Mouse (Mus musculus) embryonic facial prominence, embryonic 15.5 days (tissue): ENCODE results near the gene Efemp2. TPM values are rescaled to one million over a fixed set of nuclear protein-coding genes. Genes with fewer than 3 reads are reported as not detected.
A peak's percentile ranks its signal among the peaks of the same experiment; 100 is the strongest.

Source experiments
- ATAC-seq: fragments of 200-750 bp; cut with Nextera tagmentation; 2 replicates; pipeline ENCODE4 v1.8.0; 2017; ENCODE audit warnings: low read depth, moderate TSS enrichment; ENCODE audit not compliant: insufficient number of reproducible peaks, low FRiP score, low TSS enrichment
- H3K27ac ChIP-seq: fragments of 300-500 bp; sonication (generic); replicated peaks from 2 replicates; pipeline ENCODE4 v1.5.1; 2015; ENCODE audit warnings: mild to moderate bottlenecking, inconsistent platforms
- H3K27me3 ChIP-seq: fragments of 300-500 bp; sonication (generic); 2 replicates; pipeline ENCODE4 v1.6.1; 2015; ENCODE audit warnings: inconsistent platforms
- H3K36me3 ChIP-seq: fragments of 300-500 bp; sonication (generic); 2 replicates; pipeline ENCODE4 v1.6.1; 2015; ENCODE audit warnings: mild to moderate bottlenecking, inconsistent platforms
- H3K4me1 ChIP-seq: fragments of 300-500 bp; sonication (generic); 2 replicates; pipeline ENCODE4 v1.6.1; 2015; ENCODE audit warnings: inconsistent platforms
- H3K4me2 ChIP-seq: fragments of 300-500 bp; sonication (generic); replicated peaks from 2 replicates; pipeline ENCODE4 v1.6.1; 2015; ENCODE audit warnings: mild to moderate bottlenecking, inconsistent platforms
- H3K4me3 ChIP-seq: fragments of 300-500 bp; sonication (generic); replicated peaks from 2 replicates; pipeline ENCODE4 v1.5.1; 2015; ENCODE audit warnings: mild to moderate bottlenecking, inconsistent platforms
- H3K9ac ChIP-seq: fragments of 300-500 bp; sonication (generic); 2 replicates; pipeline ENCODE4 v1.6.1; 2015; ENCODE audit warnings: inconsistent platforms
- H3K9me3 ChIP-seq: fragments of 300-500 bp; sonication (generic); replicated peaks from 2 replicates; pipeline ENCODE4 v1.6.1; 2016; ENCODE audit warnings: inconsistent platforms
- WGBS: fragments of 180-500 bp; shearing (Covaris S2); methylation state at CpG from one replicate; pipeline ENCODE4 v1.1.7; 2015; 5-methylcytosine and 5-hydroxymethylcytosine counted together
- polyA plus RNA-seq: library from polyadenylated mRNA; unstranded; fragments of >200 nt; fragmentation: Nextera tagmentation; extraction: Ambion mirVana; gene quantifications from 2 replicates; pipeline ENCODE4 v1.2.1, GENCODE M21; 2015

Gene Efemp2
- polyA plus RNA-seq, 1 experiment from 2014 or later = 219 TPM

DNA sequence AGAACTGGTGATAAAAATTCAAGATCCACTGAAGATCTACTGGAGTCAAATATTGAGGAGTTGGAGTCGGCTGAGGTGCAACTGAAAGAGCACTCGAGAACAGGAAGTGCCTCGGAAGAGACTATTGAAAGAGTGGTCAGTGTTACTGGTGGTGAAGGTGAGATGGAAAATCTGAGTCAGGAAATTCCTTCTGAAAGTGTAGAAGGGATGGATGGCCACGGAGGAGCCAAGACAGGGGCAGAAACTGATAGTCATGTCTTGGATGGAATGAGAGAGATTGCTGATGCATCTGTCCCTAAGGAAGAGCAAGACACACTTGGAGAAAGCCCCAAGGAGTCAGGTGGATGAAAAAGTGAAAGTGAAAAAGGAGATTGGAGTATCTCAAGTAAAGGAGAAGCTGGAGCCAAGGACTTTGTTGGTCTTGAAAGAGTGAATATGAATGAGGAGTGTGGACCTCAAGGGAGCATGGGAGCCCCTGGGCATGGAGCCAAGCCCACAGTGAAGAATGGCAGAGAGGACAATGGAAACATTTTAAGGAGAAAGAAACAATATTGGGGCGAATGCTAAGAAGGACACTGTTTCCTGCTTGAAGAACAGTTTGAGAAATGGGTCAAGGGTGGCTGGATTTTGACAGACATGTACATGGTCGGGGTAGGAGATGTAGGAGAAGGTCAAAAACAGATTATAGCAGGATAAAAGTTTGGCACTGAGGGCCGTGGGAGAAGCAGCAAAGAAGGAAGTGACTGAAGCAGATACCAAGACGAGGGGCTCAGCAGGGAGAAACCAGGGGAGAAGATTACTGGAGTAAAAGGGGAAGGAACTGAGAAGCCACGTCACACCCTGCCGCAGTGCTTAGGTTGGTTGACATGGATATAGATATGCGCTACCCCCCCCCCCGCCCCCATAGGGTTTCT, 38.6 kb downstream of the Efemp2 start:
- Histone ChIP-seq H3K9ac (no peak overlapping the region), H3K27me3 (no peaks in the 10 kb centered on the region), H3K36me3 (no peaks in the 10 kb centered on the region), H3K27ac (no peak overlapping the region), H3K4me3 (no peak overlapping the region), H3K4me1 (peaks cover 18% of the 10 kb centered on the region), H3K4me2 (no peak overlapping the region), H3K9me3 (no peaks in the 10 kb centered on the region)
- no peak for ATAC-seq
- 83% methylated on average over 12 of the region's 12 CpGs for WGBS

DNA sequence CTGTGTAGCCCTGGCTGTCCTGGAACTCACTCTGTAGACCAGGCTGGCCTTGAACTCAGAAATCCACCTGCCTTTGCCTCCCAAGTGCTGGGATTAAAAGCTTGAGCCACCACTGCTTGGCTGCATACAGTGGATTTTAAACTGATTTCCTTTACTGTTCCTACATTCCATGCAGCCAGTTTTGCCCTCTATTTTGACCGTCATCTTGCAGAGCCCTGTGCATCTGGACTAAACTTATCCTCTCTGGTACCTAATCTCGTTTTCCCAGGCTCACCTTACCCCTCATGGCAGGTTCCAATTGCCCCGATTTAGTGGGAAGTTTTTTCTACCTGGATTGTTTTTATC, 39.2 kb downstream of the Efemp2 start:
- Histone ChIP-seq H3K4me3 (no peak overlapping the region), H3K27me3 (no peaks in the 10 kb centered on the region), H3K27ac (no peak overlapping the region), H3K36me3 (no peaks in the 10 kb centered on the region), H3K4me2 (no peak overlapping the region), H3K4me1 (peaks cover 18% of the 10 kb centered on the region), H3K9me3 (no peaks in the 10 kb centered on the region), H3K9ac (no peak overlapping the region)
- ATAC-seq = no peak
- 80% methylated on average over 3 of the region's 3 CpGs for WGBS

DNA sequence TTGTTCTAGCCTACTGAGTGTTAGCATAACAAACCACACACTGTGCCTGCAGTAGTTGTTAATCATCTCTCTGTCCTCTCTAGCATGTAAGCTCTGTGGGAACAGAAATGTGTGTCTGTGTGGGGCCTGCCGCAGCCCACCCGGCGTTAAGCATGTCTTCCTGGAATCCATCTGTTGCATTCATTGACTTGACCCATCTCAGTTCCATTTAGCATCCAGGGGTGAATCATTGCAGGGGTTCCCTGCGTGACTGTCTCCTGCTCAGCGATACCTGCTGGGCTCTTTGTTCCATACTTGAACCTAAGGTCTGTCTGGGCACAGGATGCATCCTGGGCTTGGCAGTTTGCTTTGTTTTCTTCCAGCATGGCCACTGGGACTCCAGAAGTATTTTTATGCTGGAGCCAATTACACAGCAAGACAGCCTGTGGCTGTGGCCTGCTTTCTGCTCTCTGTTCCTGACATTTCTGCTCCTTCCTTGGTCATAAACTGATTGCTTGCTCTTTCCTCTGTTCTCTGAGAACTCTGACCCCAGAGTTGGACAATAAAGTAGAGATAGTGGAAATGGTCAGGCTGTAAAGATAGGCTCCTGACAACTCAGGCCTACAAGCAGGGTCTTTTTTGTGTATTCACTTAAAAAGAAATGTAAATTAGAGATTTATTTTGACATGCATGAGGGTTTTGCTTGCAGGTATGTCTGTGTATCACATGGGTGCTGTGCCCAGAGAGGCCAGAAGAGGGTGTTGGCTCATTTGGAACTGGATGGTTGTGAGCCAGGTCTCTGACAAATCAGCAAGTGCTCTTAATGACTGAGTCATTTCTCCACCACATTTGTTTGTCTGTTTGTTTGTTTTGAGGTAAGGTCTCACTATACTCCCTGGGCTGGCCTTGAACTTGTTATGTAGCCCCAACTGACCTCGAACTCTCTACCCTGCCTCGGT, 42.4 kb downstream of the Efemp2 start:
- Histone ChIP-seq H3K4me3 (no peak overlapping the region), H3K9ac (no peak overlapping the region), H3K27ac (no peak overlapping the region), H3K9me3 (no peaks in the 10 kb centered on the region), H3K27me3 (no peaks in the 10 kb centered on the region), H3K4me1 (peaks cover 2% of the 10 kb centered on the region; the same call in 1 of the 2 replicates), H3K4me2 (no peak overlapping the region), H3K36me3 (no peaks in the 10 kb centered on the region)
- no peak for ATAC-seq
- WGBS = 83% methylated on average over 7 of the region's 7 CpGs

DNA sequence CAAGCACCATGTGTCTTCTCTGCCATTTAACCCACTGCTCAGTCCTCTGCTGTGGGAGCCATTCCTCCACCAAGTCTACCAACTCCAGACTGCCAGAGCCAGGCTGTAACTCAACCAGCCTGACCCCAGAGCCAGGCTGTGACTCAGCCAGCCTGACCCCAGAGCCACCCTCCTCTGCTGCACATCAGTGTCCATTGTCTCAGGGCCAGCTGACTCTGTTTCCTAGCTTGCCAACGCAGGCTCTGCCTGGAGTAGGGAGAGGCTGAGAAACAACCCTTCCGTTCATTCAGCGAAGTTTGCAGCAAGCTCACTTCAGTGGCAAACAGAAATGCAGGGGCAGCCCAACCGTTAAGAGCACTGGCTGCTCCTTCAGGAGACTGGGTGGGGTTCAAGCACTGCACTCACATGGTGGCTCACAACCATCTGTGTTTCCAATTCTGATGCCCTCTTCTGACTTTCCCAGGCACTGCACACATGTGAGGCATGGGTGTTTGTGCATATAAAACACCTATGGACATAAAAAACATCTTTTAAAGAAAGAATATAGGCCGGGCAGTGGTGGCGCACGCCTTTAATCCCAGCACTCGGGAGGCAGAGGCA, 43.3 kb downstream of the Efemp2 start:
- no peak overlapping the region for H3K4me2 ChIP-seq
- H3K36me3 ChIP-seq = no peaks in the 10 kb centered on the region
- no peak overlapping the region for H3K9ac ChIP-seq
- H3K27me3 ChIP-seq = no peaks in the 10 kb centered on the region
- WGBS = 75% methylated on average over 8 of the region's 8 CpGs
- no peak for ATAC-seq
- no peaks in the 10 kb centered on the region for H3K4me1 ChIP-seq
- H3K4me3 ChIP-seq = no peak overlapping the region
- no peaks in the 10 kb centered on the region for H3K9me3 ChIP-seq
- no peak overlapping the region for H3K27ac ChIP-seq

DNA sequence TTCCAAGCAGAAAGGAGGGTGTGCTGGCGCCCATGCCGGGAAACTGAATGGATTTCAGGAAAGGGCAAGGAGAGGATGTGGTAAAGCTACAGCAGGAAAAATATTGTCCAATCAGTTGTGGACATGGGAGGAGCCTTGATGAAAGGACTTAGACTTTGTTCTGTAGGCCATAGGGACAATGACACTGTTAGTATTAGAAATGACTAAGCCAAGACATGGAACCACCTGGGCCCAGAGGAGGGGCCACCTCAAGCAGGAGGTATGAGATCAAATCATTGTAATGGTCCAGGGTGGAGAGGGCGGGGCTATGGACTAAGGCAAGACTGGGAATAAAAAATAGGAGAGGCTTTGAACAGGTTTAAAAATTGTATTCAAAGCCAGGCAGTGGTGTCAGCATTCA, 45.0 kb downstream of the Efemp2 start:
- H3K9me3 ChIP-seq = no peaks in the 10 kb centered on the region
- ATAC-seq = no peak
- H3K4me1 ChIP-seq = no peaks in the 10 kb centered on the region
- no peaks in the 10 kb centered on the region for H3K27me3 ChIP-seq
- H3K9ac ChIP-seq = no peak overlapping the region
- H3K27ac ChIP-seq = no peak overlapping the region
- H3K36me3 ChIP-seq = no peaks in the 10 kb centered on the region
- H3K4me3 ChIP-seq = no peak overlapping the region
- H3K4me2 ChIP-seq = no peak overlapping the region
- WGBS = 85% methylated on average over 3 of the region's 3 CpGs

DNA sequence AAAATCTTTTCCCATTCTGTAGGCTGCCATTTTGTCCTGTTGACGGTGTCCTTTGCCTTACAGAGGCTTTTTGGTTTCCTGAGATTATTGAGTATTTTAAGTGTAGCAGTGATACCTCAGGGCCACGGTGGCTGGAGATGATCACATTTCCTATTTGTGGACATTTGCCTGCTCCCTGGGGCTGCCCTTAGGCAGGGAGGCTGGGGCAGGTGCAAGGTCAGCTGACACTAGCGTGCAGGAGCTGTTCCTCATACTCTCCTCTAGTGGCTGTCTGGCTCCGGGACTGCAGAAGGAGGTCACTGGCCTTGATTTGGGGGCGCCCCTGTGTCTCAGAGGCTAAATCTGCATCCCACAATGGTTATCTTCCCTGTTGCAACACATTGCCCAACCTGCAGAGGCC, 51.5 kb downstream of the Efemp2 start:
- H3K27ac ChIP-seq = no peak overlapping the region
- 70% methylated on average over 5 of the region's 5 CpGs for WGBS
- H3K4me2 ChIP-seq = no peak overlapping the region
- H3K4me1 ChIP-seq = peaks cover 15% of the 10 kb centered on the region
- no peaks in the 10 kb centered on the region for H3K9me3 ChIP-seq
- ATAC-seq = no peak
- H3K4me3 ChIP-seq = no peak overlapping the region
- H3K9ac ChIP-seq = no peak overlapping the region
- H3K36me3 ChIP-seq = no peaks in the 10 kb centered on the region
- H3K27me3 ChIP-seq = peaks cover under 1% of the 10 kb centered on the region; the same call in 1 of the 2 replicates

DNA sequence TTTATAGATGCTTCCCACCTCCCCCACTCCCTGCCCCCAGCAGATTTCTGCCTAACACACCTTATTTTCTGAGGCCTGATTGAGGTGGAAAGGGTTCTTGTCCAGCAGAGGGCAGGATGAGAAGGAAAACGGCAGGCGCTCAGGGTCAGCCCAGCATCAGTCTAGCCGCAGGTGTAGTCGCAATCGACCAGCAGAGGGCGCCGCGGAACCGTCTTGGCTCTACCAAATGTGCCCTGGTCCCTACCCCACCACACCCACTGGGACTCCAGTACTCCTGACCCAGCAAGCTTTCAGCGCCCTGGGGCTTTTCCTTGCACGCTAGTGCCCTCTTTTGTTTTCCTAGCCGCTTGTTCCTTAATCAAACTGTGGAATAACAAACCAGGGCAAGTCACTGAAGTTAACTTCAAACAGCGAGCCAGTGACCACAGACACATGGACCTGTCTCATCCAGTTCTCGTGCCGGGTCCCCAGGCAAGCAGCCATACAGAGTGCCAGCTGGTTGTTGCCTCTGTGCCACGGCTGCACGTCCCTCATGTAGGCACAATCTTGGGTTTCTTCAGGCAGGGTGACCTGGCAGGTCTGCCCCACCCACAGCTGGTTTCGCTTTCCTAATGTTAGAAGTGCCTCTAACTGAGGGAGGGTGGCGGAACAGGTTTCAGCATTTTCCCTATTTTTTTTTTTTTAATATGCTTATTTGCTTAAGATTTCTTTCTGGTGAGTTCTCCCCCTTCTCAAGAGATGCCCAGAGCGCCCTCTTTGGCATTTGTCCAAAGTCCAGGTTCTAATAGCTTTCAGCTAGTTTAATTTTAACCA, 55.8 kb downstream of the Efemp2 start:
- Histone ChIP-seq H3K4me1 (peaks cover 18% of the 10 kb centered on the region), H3K27ac (peak overlapping the region; percentile 77), H3K9ac (no peak overlapping the region), H3K36me3 (no peaks in the 10 kb centered on the region), H3K27me3 (peaks cover 3% of the 10 kb centered on the region; the same call in 1 of the 2 replicates), H3K4me3 (peak overlapping the region; percentile 32), H3K4me2 (peak overlapping the region; percentile 49), H3K9me3 (no peaks in the 10 kb centered on the region)
- 6% methylated on average over 20 of the region's 20 CpGs for WGBS
- ATAC-seq = peak; percentile 92

DNA sequence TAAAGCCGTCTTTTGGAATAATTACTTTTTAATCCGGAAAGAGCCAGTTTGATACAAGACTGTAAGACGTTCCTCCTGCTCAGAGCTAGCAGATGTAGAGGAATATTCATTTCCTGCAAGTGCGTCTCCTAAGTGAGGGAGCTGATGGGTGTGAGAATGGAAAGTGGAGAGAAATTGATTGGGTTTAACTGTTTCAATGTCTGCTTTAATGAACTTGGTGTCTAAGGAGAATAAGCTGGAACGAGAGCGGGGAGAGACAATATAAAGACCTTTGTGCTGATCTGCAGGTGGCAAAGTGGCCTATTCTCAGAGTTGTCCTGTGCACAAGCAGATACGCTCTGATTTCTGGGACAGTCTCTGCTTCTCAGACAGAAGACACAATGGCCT, 56.4 kb downstream of the Efemp2 start:
- H3K4me2 ChIP-seq = peak overlapping the region; percentile 49
- H3K9me3 ChIP-seq = no peaks in the 10 kb centered on the region
- H3K4me3 ChIP-seq = peak overlapping the region; percentile 32
- H3K9ac ChIP-seq = no peak overlapping the region
- peaks cover 3% of the 10 kb centered on the region; the same call in 1 of the 2 replicates for H3K27me3 ChIP-seq
- 42% methylated on average over 7 of the region's 7 CpGs for WGBS
- ATAC-seq = no peak
- H3K4me1 ChIP-seq = peaks cover 18% of the 10 kb centered on the region
- no peaks in the 10 kb centered on the region for H3K36me3 ChIP-seq
- peak overlapping the region; percentile 77 for H3K27ac ChIP-seq
